Mouse (Mus musculus): ENCODE measurements at regions not wholly inside any gene's neighbourhood (a gene's known extent, or its start where the extent isn't known, plus 50 kb on each side); places are given as distances from the start of the nearest gene placed in this dataset.

GRCm38 (mm10) chr4:127814631-127815030 is 156.1 kb downstream of the CK137956 start:
- no peak for TF ChIP-seq CTCF (IDR thresholded peaks at IDR 0.05; ENCODE audit: borderline replicate concordance, control insufficient read depth, extremely low read depth, insufficient read depth, low read length, poor library complexity)
- TF ChIP-seq POLR2A (IDR thresholded peaks at IDR 0.05; ENCODE audit: control insufficient read depth, extremely low read depth, insufficient read depth, low read length, poor library complexity) = no peak

Data from thymus, adult 2 months (tissue).